Mouse (Mus musculus) kidney, adult 2 months (tissue): ENCODE data around the gene Lonp1.

Experiments
- CTCF ChIP-seq: fragments of 200-500 bp; conservative IDR thresholded peaks from 2 replicates; pipeline ENCODE4 v1.5.1; 2011; ENCODE audit warnings: low read depth, mild to moderate bottlenecking, control low read depth, low read length, moderate library complexity, mixed read lengths; ENCODE audit not compliant: insufficient read depth, insufficient read length
- POLR2A ChIP-seq: fragments of 200-500 bp; IDR thresholded peaks from one replicate; pipeline ENCODE4 v1.6.1; 2011; ENCODE audit warnings: low read depth, low read length, control low read depth

- TF ChIP-seq POLR2A (no peak), CTCF (no peak)
Measured at GRCm38 (mm10) chr17:56647546-56647945, 20.9 kb upstream of the Lonp1 start.
